Mouse (Mus musculus) kidney, adult 18-20 months (tissue): ENCODE results near the gene Zan.

Experiments
- DNase-seq: peaks from one replicate; pipeline ENCODE4 v3.0.0; 2021

Zan gene

GRCm38 (mm10) chr5:137410066-137410465, 66.8 kb downstream of the Zan start:
- DNase-seq, result no peak

- no peak for DNase-seq
Measured at GRCm38 (mm10) chr5:137409451-137409850, 67.4 kb downstream of the Zan start.

GRCm38 (mm10) chr5:137404081-137404480, 72.8 kb downstream of the Zan start:
- no peak for DNase-seq

GRCm38 (mm10) chr5:137394456-137394855, 82.4 kb downstream of the Zan start:
- no peak for DNase-seq

- DNase-seq, result no peak
Measured at GRCm38 (mm10) chr5:137391641-137392040, 85.2 kb downstream of the Zan start.

GRCm38 (mm10) chr5:137386712-137387111, 90.2 kb downstream of the Zan start:
- no peak for DNase-seq

GRCm38 (mm10) chr5:137383441-137383840, 93.4 kb downstream of the Zan start:
- DNase-seq, result no peak

- DNase-seq, result peak; percentile 76
Measured at GRCm38 (mm10) chr5:137381152-137381551, 95.7 kb downstream of the Zan start.

GRCm38 (mm10) chr5:137377603-137378002, 99.3 kb downstream of the Zan start:
- DNase-seq, result no peak

- peak; percentile 26 for DNase-seq
Measured at GRCm38 (mm10) chr5:137377176-137377575, 99.7 kb downstream of the Zan start.

GRCm38 (mm10) chr5:137376722-137377121, 100.1 kb downstream of the Zan start:
- no peak for DNase-seq

- DNase-seq, result peak; percentile 50
Measured at GRCm38 (mm10) chr5:137376198-137376597, 100.7 kb downstream of the Zan start.

GRCm38 (mm10) chr5:137375627-137376026, 101.2 kb downstream of the Zan start:
- peak; percentile 68 for DNase-seq

- DNase-seq, result no peak
Measured at GRCm38 (mm10) chr5:137374521-137375080, 102.3 kb downstream of the Zan start.

GRCm38 (mm10) chr5:137373371-137373950, 103.4 kb downstream of the Zan start:
- DNase-seq, result no peak

GRCm38 (mm10) chr5:137369665-137370064, 107.2 kb downstream of the Zan start:
- no peak for DNase-seq

GRCm38 (mm10) chr5:137358382-137358781, 118.5 kb downstream of the Zan start:
- DNase-seq, result no peak

GRCm38 (mm10) chr5:137354091-137354490, 122.8 kb downstream of the Zan start:
- no peak for DNase-seq

- DNase-seq, result peak; percentile 70
Measured at GRCm38 (mm10) chr5:137352011-137352975, 124.6 kb downstream of the Zan start.

- no peak for DNase-seq
Measured at GRCm38 (mm10) chr5:137351394-137351793, 125.5 kb downstream of the Zan start.

GRCm38 (mm10) chr5:137351058-137351380, 125.8 kb downstream of the Zan start:
- DNase-seq, result no peak

GRCm38 (mm10) chr5:137350205-137351057, 126.4 kb downstream of the Zan start:
- DNase-seq, result no peak
